Mouse (Mus musculus) embryonic facial prominence, embryonic 13.5 days (tissue): Measurements from ENCODE around the gene Filip1. TPM values are rescaled to one million over a fixed set of nuclear protein-coding genes. Genes with fewer than 3 reads are reported as not detected.
A peak's percentile ranks its signal among the peaks of the same experiment; 100 is the strongest.

Experiments
- ATAC-seq: fragments of 200-750 bp; cut with Nextera tagmentation; 2 replicates; pipeline ENCODE4 v1.8.0; 2017; ENCODE audit warnings: low read depth; ENCODE audit not compliant: insufficient number of reproducible peaks, insufficient read depth, low FRiP score, low TSS enrichment
- H3K27ac ChIP-seq: fragments of 300-500 bp; sonication (generic); 2 replicates; pipeline ENCODE4 v1.5.1; 2015; ENCODE audit warnings: moderate library complexity, mild to moderate bottlenecking, inconsistent platforms
- H3K27me3 ChIP-seq: fragments of 300-500 bp; sonication (generic); 2 replicates; pipeline ENCODE4 v1.6.1; 2015; ENCODE audit warnings: mild to moderate bottlenecking, inconsistent platforms
- H3K36me3 ChIP-seq: fragments of 300-500 bp; sonication (generic); 2 replicates; pipeline ENCODE4 v1.6.1; 2015; ENCODE audit warnings: mild to moderate bottlenecking, inconsistent platforms
- H3K4me1 ChIP-seq: fragments of 300-500 bp; sonication (generic); 2 replicates; pipeline ENCODE4 v1.6.1; 2015; ENCODE audit warnings: inconsistent platforms
- H3K4me2 ChIP-seq: fragments of 300-500 bp; sonication (generic); 2 replicates; pipeline ENCODE4 v1.6.1; 2015; ENCODE audit warnings: moderate library complexity, mild to moderate bottlenecking, inconsistent platforms
- H3K4me3 ChIP-seq: fragments of 300-500 bp; sonication (generic); 2 replicates; pipeline ENCODE4 v1.5.1; 2015; ENCODE audit warnings: mild to moderate bottlenecking, inconsistent platforms
- H3K9ac ChIP-seq: fragments of 300-500 bp; sonication (generic); 2 replicates; pipeline ENCODE4 v1.6.1; 2015; ENCODE audit warnings: mild to moderate bottlenecking, inconsistent platforms
- H3K9me3 ChIP-seq: fragments of 300-500 bp; sonication (generic); 2 replicates; pipeline ENCODE4 v1.6.1; 2016; ENCODE audit warnings: inconsistent platforms
- WGBS: fragments of 180-500 bp; shearing (Covaris S2); methylation state at CpG from one replicate; pipeline ENCODE4 v1.1.7; 2015; ENCODE audit warnings: mixed read lengths; 5-methylcytosine and 5-hydroxymethylcytosine counted together
- polyA plus RNA-seq: library from polyadenylated mRNA; unstranded; fragments of >200 nt; fragmentation: Nextera tagmentation; extraction: Ambion mirVana; gene quantifications from 2 replicates; pipeline ENCODE4 v1.2.1, GENCODE M21; 2015

Gene Filip1
- polyA plus RNA-seq, 1 experiment from 2014 or later, result 4.1 TPM

DNA sequence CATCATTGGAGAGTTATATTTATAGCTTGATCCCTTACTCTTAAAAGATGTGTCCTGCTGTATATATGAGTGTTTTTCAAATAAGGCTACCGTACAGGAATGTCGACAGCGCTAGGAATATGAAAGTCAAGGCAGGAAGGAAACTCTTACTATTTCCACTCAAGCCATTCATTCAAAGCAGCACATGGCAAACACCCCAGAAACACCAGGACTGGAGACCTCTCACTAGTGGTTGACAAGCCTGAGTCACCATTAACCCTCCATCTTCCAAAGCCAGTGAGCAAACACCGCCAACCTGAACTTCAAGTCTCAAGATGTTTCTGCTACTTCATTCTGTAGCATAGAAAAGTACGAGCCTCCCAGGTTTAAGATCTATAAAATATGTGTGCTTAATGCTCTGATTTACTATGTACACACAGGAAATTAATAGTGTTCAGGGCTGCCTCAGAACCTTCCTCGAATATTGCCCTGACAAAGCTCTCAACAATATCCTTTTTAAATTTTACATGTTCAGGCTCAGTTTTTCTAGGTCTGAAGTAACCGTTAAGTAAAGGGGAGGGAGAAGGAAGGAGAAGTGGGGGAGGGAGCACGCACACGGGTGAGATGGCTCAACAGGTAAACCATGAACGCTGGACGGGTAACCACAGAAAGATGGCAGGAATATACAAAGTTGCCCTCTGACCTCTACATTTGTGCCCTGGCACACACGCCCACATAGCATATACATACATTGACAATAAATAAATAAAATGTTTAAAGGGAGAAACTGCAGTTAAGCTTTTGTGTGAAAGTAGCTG, 34.2 kb downstream of the Filip1 start:
- Histone ChIP-seq H3K9ac (no peak overlapping the region), H3K4me3 (no peak overlapping the region), H3K4me1 (peaks cover 17% of the 10 kb centered on the region), H3K27ac (no peak overlapping the region), H3K27me3 (no peaks in the 10 kb centered on the region), H3K4me2 (peak overlapping the region; percentile 68), H3K36me3 (no peaks in the 10 kb centered on the region), H3K9me3 (no peaks in the 10 kb centered on the region)
- ATAC-seq, result no peak
- WGBS, result 77% methylated on average over 12 of the region's 12 CpGs

DNA sequence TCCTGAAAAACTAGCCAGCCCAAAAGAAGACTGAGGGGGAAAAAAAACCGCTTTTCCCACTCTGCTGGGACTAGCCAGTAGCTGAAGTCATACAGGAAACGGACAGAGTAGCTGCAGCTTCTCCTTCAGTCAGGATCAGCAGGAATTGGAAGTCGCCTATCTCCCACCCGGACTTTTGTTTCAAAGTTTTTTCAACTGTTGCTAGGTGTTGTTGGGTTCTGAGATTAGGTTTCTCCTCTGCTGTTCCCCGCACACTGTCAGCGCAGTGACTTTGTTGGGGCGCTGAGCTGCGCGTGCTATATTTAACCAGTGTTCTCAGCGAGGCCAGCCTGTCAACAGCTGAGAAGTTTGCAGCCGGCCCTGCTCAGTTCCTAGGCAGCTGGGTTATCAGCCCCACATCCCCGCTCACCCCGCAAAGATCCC, 35.1 kb downstream of the Filip1 start:
- 5% methylated on average over 13 of the region's 13 CpGs for WGBS
- ATAC-seq, result no peak
- Histone ChIP-seq H3K36me3 (no peaks in the 10 kb centered on the region), H3K9ac (peak overlapping the region; percentile 59), H3K4me2 (peak overlapping the region; percentile 68), H3K4me3 (peak overlapping the region; percentile 35), H3K27ac (0 out of 2 replicates have a peak overlapping the region, but pooled peaks have one; percentile 23), H3K4me1 (peaks cover 17% of the 10 kb centered on the region), H3K9me3 (no peaks in the 10 kb centered on the region), H3K27me3 (no peaks in the 10 kb centered on the region)

GRCm38 (mm10) chr9:79976789-79977188, 35.9 kb downstream of the Filip1 start:
- 53% methylated on average over 8 of the region's 8 CpGs for WGBS
- H3K9ac ChIP-seq, result no peak overlapping the region; the same call in 1 of the 2 replicates
- ATAC-seq, result no peak
- peaks cover 17% of the 10 kb centered on the region for H3K4me1 ChIP-seq
- H3K4me3 ChIP-seq, result 0 out of 2 replicates have a peak overlapping the region, but pooled peaks have one; percentile 0
- no peaks in the 10 kb centered on the region for H3K9me3 ChIP-seq
- H3K27ac ChIP-seq, result no peak overlapping the region
- no peaks in the 10 kb centered on the region for H3K27me3 ChIP-seq
- no peaks in the 10 kb centered on the region for H3K36me3 ChIP-seq
- 0 out of 2 replicates have a peak overlapping the region, but pooled peaks have one; percentile 5 for H3K4me2 ChIP-seq

GRCm38 (mm10) chr9:79975121-79975520, 37.5 kb downstream of the Filip1 start:
- Histone ChIP-seq H3K27me3 (no peaks in the 10 kb centered on the region), H3K9me3 (no peaks in the 10 kb centered on the region), H3K4me1 (peaks cover 17% of the 10 kb centered on the region), H3K36me3 (no peaks in the 10 kb centered on the region), H3K27ac (no peak overlapping the region), H3K4me3 (no peak overlapping the region), H3K9ac (no peak overlapping the region), H3K4me2 (no peak overlapping the region)
- ATAC-seq, result no peak
- 84% methylated on average over 5 of the region's 5 CpGs for whole genome bisulfite sequencing

GRCm38 (mm10) chr9:79973582-79973981, 39.1 kb downstream of the Filip1 start:
- H3K27me3 ChIP-seq, result no peaks in the 10 kb centered on the region
- no peaks in the 10 kb centered on the region for H3K36me3 ChIP-seq
- H3K27ac ChIP-seq, result no peak overlapping the region
- no peak overlapping the region for H3K4me3 ChIP-seq
- 87% methylated on average over 8 of the region's 8 CpGs for WGBS
- no peak overlapping the region for H3K4me2 ChIP-seq
- no peak overlapping the region for H3K9ac ChIP-seq
- no peaks in the 10 kb centered on the region for H3K9me3 ChIP-seq
- no peak for ATAC-seq
- H3K4me1 ChIP-seq, result peaks cover 16% of the 10 kb centered on the region

DNA sequence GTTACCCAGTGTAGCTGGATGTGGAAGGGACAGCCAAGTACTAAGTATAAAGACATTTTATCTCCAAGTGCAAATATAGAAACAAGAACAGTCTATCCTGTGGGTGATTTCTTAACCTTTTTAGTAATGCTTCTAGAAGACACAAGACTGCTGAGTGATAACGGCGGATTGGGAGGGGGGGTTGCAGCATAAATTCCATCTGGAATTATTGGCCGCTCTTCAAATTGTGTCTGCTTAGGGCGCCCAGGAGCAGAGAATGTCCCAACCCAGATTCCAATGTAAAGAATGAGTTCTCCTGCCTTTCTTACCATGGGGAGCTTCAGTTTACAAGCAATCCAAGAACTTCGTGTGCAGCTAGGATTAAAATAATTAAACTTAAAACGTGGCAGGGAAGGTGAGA, 39.9 kb downstream of the Filip1 start:
- 71% methylated on average over 6 of the region's 6 CpGs for whole genome bisulfite sequencing
- H3K4me1 ChIP-seq, result peaks cover 9% of the 10 kb centered on the region
- ATAC-seq, result no peak

GRCm38 (mm10) chr9:79971619-79972018, 41.0 kb downstream of the Filip1 start:
- no peak overlapping the region for H3K4me2 ChIP-seq
- H3K4me1 ChIP-seq, result no peaks in the 10 kb centered on the region
- WGBS, result 88% methylated on average over 6 of the region's 6 CpGs

More for the DNA sequence above, 39.9 kb downstream of the Filip1 start:
- Histone ChIP-seq H3K27me3 (no peaks in the 10 kb centered on the region), H3K27ac (no peak overlapping the region), H3K9ac (no peak overlapping the region), H3K36me3 (no peaks in the 10 kb centered on the region), H3K4me3 (no peak overlapping the region), H3K4me2 (no peak overlapping the region), H3K9me3 (no peaks in the 10 kb centered on the region)

DNA sequence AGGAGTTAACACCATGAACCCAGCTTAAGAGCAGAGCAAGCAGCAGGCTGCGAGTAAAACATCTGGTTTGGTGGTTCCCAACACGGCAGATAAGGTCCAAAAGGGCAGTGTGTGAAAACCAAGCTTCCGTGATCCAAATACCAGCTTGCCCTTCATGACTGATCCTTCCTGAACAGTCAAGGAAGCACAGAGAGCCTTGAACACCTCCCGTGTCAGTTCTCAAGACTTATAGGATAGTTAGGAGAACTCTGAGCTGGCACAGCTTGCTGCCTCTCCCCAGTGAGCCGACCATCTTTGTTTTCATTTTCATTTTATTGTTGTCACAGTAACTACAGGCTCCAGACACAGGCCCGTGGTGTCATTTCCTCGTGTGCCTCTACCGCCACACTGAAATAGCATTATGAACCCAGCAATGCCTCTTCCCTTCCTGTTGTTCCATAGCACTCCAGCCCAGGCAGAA, 42.0 kb downstream of the Filip1 start:
- Histone ChIP-seq H3K36me3 (no peaks in the 10 kb centered on the region), H3K4me1 (no peaks in the 10 kb centered on the region), H3K9ac (no peak overlapping the region), H3K4me3 (no peak overlapping the region), H3K9me3 (no peaks in the 10 kb centered on the region), H3K4me2 (no peak overlapping the region), H3K27me3 (no peaks in the 10 kb centered on the region), H3K27ac (no peak overlapping the region)
- 62% methylated on average over 8 of the region's 8 CpGs for WGBS
- no peak for ATAC-seq

More at GRCm38 (mm10) chr9:79971619-79972018, 41.0 kb downstream of the Filip1 start:
- no peak overlapping the region for H3K27ac ChIP-seq
- no peaks in the 10 kb centered on the region for H3K36me3 ChIP-seq
- ATAC-seq, result no peak
- no peak overlapping the region for H3K4me3 ChIP-seq
- no peak overlapping the region for H3K9ac ChIP-seq
- H3K9me3 ChIP-seq, result no peaks in the 10 kb centered on the region
- H3K27me3 ChIP-seq, result no peaks in the 10 kb centered on the region

DNA sequence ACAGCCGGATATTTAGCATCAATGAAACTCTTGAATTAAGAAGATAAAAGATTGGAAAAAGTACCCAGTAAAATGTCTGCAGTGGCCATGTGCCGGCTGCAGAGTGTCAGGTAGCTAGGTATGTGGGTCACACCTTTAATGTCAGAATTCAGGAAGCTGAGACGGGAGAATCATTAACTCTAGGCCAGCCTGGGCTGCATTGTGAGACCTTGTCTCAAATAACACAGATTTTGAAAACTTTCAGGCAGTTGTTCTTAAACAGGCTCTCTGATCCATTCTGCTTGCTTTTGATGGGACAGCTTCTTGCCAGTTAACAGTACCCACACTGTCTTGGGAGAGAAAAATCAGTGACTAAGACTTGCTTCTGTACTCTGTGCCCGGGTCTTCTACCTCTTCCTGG, 43.1 kb downstream of the Filip1 start:
- ATAC-seq, result no peak
- no peak overlapping the region for H3K27ac ChIP-seq
- no peaks in the 10 kb centered on the region for H3K36me3 ChIP-seq
- H3K4me2 ChIP-seq, result no peak overlapping the region
- no peaks in the 10 kb centered on the region for H3K27me3 ChIP-seq
- H3K9ac ChIP-seq, result no peak overlapping the region
- no peaks in the 10 kb centered on the region; the same call in 1 of the 2 replicates for H3K4me1 ChIP-seq
- no peak overlapping the region for H3K4me3 ChIP-seq
- 69% methylated on average over 4 of the region's 4 CpGs for WGBS
- no peaks in the 10 kb centered on the region for H3K9me3 ChIP-seq

GRCm38 (mm10) chr9:79966711-79967487, 45.8 kb downstream of the Filip1 start:
- Histone ChIP-seq H3K27ac (no peak overlapping the region), H3K4me2 (no peak overlapping the region), H3K4me1 (peaks cover 2% of the 10 kb centered on the region), H3K27me3 (no peaks in the 10 kb centered on the region), H3K36me3 (no peaks in the 10 kb centered on the region), H3K9me3 (no peaks in the 10 kb centered on the region), H3K4me3 (no peak overlapping the region), H3K9ac (no peak overlapping the region)
- no peak for ATAC-seq
- WGBS, result 74% methylated on average over 12 of the region's 12 CpGs

- H3K9ac ChIP-seq, result no peak overlapping the region
- ATAC-seq, result no peak
- H3K36me3 ChIP-seq, result no peaks in the 10 kb centered on the region
- no peaks in the 10 kb centered on the region for H3K27me3 ChIP-seq
- H3K27ac ChIP-seq, result no peak overlapping the region
- no peak overlapping the region for H3K4me3 ChIP-seq
- 70% methylated on average over 14 of the region's 14 CpGs for WGBS
- H3K4me1 ChIP-seq, result peaks cover 5% of the 10 kb centered on the region
- H3K9me3 ChIP-seq, result no peaks in the 10 kb centered on the region
- H3K4me2 ChIP-seq, result no peak overlapping the region
These were observed 46.9 kb downstream of the Filip1 start for GRCm38 (mm10) chr9:79965600-79966392.
